Mouse (Mus musculus) MEL (cell line): ENCODE measurements around the gene Rnf182.

ENCODE experiments used
- CTCF ChIP-seq, 3 experiments: IDR thresholded peaks in 2 of 3; conservative IDR thresholded peaks in 1 of 3; 2 replicates each; pipeline ENCODE4 v1.5.1; 2011 to 2012; ENCODE audit warnings: low read length in 3 of 3, low read depth in 2 of 3, mild to moderate bottlenecking in 2 of 3, improper control_type of control experiment in 1 of 3, inconsistent platforms in 1 of 3, mixed read lengths in 1 of 3, moderate library complexity in 1 of 3; ENCODE audit not compliant: control insufficient read depth in 1 of 3, insufficient read depth in 1 of 3, poor library complexity in 1 of 3, severe bottlenecking in 1 of 3
- GATA1 ChIP-seq: IDR thresholded peaks from 2 replicates; pipeline ENCODE4 v1.6.1; 2011; ENCODE audit warnings: low read depth, low read length, improper control_type of control experiment
- JUND ChIP-seq: IDR thresholded peaks from 2 replicates; pipeline ENCODE4 v1.6.1; 2011; ENCODE audit warnings: low read depth, mild to moderate bottlenecking, improper control_type of control experiment, low read length
- POLR2A ChIP-seq, 2 experiments: IDR thresholded peaks; 2 replicates each; pipeline ENCODE4 v1.6.1; 2011 to 2012; ENCODE audit warnings: low read length in 2 of 2, mild to moderate bottlenecking in 2 of 2, control low read depth in 1 of 2, improper control_type of control experiment in 1 of 2, low read depth in 1 of 2, moderate library complexity in 1 of 2; ENCODE audit not compliant: control insufficient read depth in 1 of 2, insufficient read depth in 1 of 2, poor library complexity in 1 of 2
- SMC3 ChIP-seq: IDR thresholded peaks from 2 replicates; pipeline ENCODE4 v1.6.1; 2011; ENCODE audit warnings: low read depth, low read length, improper control_type of control experiment
- TAL1 ChIP-seq: IDR thresholded peaks from 2 replicates; pipeline ENCODE4 v1.6.1; 2012; ENCODE audit warnings: mild to moderate bottlenecking, inconsistent platforms, low read length, moderate library complexity, mixed read lengths
- USF1 ChIP-seq: IDR thresholded peaks from 2 replicates; pipeline ENCODE4 v1.6.1; 2014; ENCODE audit warnings: low read depth, mild to moderate bottlenecking, inconsistent platforms, low read length, improper control_type of control experiment, moderate library complexity
- USF2 ChIP-seq, 2 experiments: IDR thresholded peaks; 2 replicates each; pipeline ENCODE4 v1.6.1; 2011 to 2012; ENCODE audit warnings: improper control_type of control experiment in 2 of 2, low read length in 2 of 2, borderline replicate concordance in 1 of 2, inconsistent platforms in 1 of 2, low read depth in 1 of 2, mild to moderate bottlenecking in 1 of 2; ENCODE audit not compliant: insufficient read depth in 1 of 2
- ZKSCAN1 ChIP-seq: IDR thresholded peaks from 2 replicates; pipeline ENCODE4 v1.6.1; 2012; ENCODE audit warnings: low read depth, mild to moderate bottlenecking, inconsistent platforms, low read length, improper control_type of control experiment, moderate library complexity

- TF ChIP-seq POLR2A (IDR thresholded peaks at IDR 0.05; ENCODE audit: control insufficient read depth in 1 of 2, insufficient read depth in 1 of 2, low read depth in 1 of 2, low read length in 2 of 2, poor library complexity in 1 of 2) (no peak), USF1 (no peak), ZKSCAN1 (no peak), JUND (no peak), TAL1 (no peak), SMC3 (no peak), USF2 (IDR thresholded peaks at IDR 0.05; ENCODE audit: borderline replicate concordance in 1 of 2, insufficient read depth in 1 of 2, low read depth in 1 of 2, low read length in 2 of 2) (no peak), CTCF (IDR thresholded peaks at IDR 0.05 in 2 of 3, conservative IDR thresholded peaks at IDR 0.05 in 1 of 3; ENCODE audit: control insufficient read depth in 1 of 3, insufficient read depth in 1 of 3, low read depth in 2 of 3, low read length in 3 of 3, poor library complexity in 1 of 3, severe bottlenecking in 1 of 3) (no peak), GATA1 (no peak)
These were observed 40.1 kb upstream of the Rnf182 start for GRCm38 (mm10) chr13:43575431-43575830.
